Mouse (Mus musculus): Measurements from ENCODE around the gene Adamts4. TPM values are rescaled to one million over a fixed set of nuclear protein-coding genes. Genes with fewer than 3 reads are reported as not detected.

Gene Adamts4
- polyA plus RNA-seq (2012; rRNA removed), result 4.1 and 4.6 TPM in 2 replicates

DNA sequence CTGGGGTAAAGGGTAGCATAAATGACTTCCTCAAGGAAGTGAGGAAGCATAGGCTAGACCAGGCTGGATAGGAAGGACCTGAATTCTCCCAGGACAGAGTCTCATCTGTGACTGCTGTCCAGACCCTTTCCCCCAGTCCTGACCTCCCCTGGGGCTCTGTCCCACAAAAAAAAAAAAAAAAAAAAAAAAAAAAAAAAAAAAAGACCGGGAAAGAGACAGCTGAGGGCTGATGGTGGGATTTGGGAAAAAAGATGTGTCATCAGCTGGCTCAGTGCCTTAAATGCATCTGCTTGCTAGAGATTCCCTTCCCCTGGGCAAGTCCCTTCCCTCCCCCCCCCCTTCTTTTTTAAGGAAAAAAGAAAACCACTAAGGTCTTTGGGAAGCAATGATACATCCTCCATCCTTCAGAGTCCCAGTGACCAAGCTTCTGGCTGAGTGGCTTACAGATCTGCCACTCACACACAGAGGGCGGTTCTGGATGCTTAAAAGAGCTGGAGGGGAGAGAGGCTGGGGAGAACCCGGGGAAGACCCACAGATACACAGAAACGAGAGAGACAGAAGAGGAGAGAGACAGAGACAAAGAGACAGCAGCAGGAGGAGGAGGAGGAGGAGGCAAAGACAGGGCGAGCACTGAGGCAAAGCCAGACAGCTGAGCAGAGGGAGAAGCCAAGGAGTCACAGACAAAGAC, at the start of gene Adamts4:
Adamts4 (plus strand) TSS at position 509 of the 688 bp plus-strand sequence.
- peak; percentile 84 for DNase-seq (ENCODE audit: low read depth)
- TF ChIP-seq POLR2A (IDR thresholded peaks at IDR 0.05; ENCODE audit: borderline replicate concordance, extremely low read depth, insufficient read depth, insufficient read length, poor library complexity, severe bottlenecking), result no peak

DNA sequence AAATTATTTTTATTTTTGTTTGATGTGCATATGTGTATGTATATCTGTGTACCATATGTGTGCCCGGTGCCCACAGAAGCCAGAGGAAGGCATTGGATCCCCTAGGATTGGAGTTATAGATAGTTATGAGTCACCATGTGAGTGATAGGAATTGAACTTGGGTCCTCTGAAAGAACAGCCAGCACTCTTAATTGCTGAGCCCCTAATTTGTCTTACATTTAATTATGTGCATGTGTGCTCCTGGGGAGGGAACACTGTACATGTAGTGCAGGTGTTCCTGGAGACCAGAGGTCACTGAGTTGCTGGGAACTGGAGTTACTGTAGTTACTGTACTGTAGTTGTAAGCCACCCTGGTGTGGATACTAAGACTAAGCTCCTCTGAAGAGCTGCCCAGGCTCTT, 49.5 kb upstream of the Adamts4 start:
- TF ChIP-seq CTCF (IDR thresholded peaks at IDR 0.05; ENCODE audit: borderline replicate concordance, extremely low read depth, insufficient read depth, insufficient read length) (no peak), POLR2A (IDR thresholded peaks at IDR 0.05; ENCODE audit: borderline replicate concordance, extremely low read depth, insufficient read depth, insufficient read length, poor library complexity, severe bottlenecking) (no peak)
- no peak for DNase-seq (ENCODE audit: low read depth)

DNA sequence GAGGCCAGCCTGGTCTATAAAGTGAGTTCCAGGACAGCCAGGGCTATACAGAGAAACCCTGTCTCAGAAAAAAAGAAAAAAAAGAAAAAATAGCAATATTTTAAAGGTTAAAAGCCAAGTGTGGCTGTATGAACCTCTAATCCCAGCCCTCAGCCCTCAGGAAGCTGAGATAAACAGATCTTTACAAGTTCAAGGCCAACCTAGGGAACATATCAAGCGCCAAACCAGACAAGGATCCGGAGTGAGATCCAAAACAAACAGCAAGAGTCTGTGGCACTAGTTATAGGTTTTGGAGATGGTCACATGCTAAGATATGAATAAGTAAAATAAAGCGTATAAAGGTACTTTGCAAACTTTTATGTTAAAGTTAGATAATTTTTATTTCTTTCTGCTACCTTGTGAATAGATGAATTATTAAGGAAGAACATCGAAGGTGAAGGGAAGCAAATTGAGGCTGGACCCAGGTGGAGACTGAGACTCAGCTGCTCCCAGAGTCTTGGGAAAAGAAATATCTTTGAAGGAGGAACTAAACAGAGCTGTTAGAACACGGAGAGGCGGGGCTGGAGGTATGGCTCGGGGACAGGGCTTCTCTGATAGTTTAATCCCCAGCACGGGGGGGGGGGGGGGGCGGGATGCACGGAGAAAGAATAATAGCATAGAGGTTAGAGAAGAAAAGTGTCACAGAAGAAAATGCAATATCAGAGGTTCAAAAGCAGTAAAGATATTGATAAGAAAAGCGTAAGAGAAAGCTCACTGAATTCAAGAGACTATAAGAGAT, 46.6 kb upstream of the Adamts4 start:
- TF ChIP-seq POLR2A (IDR thresholded peaks at IDR 0.05; ENCODE audit: borderline replicate concordance, extremely low read depth, insufficient read depth, insufficient read length, poor library complexity, severe bottlenecking) (no peak), CTCF (IDR thresholded peaks at IDR 0.05; ENCODE audit: borderline replicate concordance, extremely low read depth, insufficient read depth, insufficient read length) (no peak)
- DNase-seq (ENCODE audit: low read depth), result no peak

DNA sequence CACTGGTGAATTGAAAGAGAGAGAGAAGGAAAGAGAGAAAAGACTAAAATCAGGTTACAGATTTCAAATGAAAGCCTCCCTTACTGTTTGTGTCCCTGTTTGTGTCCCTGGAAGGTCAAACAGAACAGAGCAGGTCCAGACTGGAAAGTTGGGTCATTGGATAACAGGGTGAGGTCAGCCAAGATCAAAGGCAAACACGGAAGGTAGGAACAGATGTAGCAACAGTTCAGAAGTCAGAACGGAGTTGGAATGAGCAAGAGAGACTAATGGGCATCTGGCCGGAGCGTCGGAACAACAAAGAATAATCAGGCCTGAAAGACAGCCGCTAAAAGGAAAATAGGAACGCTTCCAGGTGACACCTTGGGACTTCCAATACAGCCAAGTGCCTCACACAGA, 46.0 kb upstream of the Adamts4 start:
- DNase-seq (ENCODE audit: low read depth), result no peak
- TF ChIP-seq CTCF (IDR thresholded peaks at IDR 0.05; ENCODE audit: borderline replicate concordance, extremely low read depth, insufficient read depth, insufficient read length) (no peak), POLR2A (IDR thresholded peaks at IDR 0.05; ENCODE audit: borderline replicate concordance, extremely low read depth, insufficient read depth, insufficient read length, poor library complexity, severe bottlenecking) (no peak)

DNA sequence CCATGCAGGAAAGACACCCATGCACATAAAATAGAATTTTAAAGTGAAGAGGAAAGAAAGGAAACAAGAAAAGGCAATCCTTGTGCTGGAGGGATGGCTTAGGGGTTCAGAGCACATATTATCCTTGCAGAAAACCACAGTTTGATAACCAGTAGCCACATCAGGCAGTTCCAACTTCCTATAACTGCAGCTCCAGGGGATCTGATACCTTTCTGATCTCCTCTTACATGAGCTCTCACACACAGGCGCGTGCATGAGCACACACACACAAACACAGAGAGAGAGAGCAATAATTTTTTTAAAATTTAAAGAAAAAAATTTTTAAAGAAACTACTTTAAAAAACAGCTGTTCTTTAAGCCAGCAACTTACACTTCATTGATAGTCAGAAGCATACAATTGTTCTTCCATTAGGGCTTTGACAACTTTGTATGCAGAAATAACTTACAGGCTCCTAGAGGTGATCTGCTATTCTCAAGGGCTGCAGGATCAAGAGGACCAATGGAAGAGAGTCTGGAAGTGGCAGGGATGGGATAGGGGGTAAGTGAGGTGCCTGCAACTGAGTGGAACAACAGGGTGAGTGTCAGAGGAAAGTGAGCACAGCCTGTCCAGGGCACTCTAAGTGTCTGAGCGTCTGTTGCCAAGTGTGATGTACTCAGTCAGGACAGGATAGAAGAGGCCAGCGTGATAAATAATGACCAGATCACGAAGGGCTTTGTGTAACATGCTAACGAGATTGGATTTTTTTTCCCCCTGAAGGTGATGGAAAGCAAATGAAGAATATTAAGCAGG, 44.3 kb upstream of the Adamts4 start:
- no peak for TF ChIP-seq POLR2A (IDR thresholded peaks at IDR 0.05; ENCODE audit: borderline replicate concordance, extremely low read depth, insufficient read depth, insufficient read length, poor library complexity, severe bottlenecking)
- TF ChIP-seq CTCF (IDR thresholded peaks at IDR 0.05; ENCODE audit: borderline replicate concordance, extremely low read depth, insufficient read depth, insufficient read length), result no peak
- no peak for DNase-seq (ENCODE audit: low read depth)

DNA sequence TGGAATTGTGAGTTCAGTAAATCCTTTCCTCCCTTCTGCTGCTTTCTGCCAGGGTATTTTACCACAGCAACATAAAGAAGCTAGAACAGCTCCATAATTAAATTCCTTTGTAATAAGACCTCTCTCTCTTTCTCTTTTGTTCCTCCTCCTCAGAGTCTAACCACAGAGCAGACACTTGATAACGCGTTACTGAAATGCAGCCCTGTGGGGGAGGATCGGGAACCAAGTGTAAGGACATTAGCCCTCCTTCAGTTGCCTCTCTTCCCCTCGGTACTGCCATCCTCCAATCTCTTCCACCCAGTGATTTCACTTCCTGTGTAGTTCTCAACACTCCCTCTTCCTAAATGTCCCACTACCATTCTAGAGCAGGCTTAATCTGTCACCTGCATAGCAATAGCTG, 40.8 kb upstream of the Adamts4 start:
- TF ChIP-seq CTCF (IDR thresholded peaks at IDR 0.05; ENCODE audit: borderline replicate concordance, extremely low read depth, insufficient read depth, insufficient read length), result no peak
- TF ChIP-seq POLR2A (IDR thresholded peaks at IDR 0.05; ENCODE audit: borderline replicate concordance, extremely low read depth, insufficient read depth, insufficient read length, poor library complexity, severe bottlenecking), result no peak
- DNase-seq (ENCODE audit: low read depth), result no peak

DNA sequence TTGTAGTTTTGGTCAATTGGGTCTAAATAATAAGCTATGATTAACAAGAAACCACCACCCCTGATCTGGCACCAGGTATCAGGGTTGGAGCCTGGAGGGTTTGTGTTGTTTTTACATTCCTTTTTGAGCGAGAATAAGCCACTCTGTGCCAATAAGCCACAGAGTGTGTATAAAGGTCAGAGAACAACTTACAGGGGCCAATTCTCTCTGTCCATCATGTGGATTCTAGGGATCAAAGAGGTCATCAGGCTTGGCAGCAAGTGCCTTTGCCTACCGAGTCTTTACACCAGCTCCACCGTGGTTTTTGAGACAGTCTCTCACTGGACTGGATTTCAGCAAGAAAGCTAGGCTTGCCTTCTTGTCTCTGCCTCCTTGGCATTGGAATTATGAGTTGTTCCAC, 37.4 kb upstream of the Adamts4 start:
- TF ChIP-seq CTCF (IDR thresholded peaks at IDR 0.05; ENCODE audit: borderline replicate concordance, extremely low read depth, insufficient read depth, insufficient read length) (no peak), POLR2A (IDR thresholded peaks at IDR 0.05; ENCODE audit: borderline replicate concordance, extremely low read depth, insufficient read depth, insufficient read length, poor library complexity, severe bottlenecking) (no peak)
- DNase-seq (ENCODE audit: low read depth), result no peak

DNA sequence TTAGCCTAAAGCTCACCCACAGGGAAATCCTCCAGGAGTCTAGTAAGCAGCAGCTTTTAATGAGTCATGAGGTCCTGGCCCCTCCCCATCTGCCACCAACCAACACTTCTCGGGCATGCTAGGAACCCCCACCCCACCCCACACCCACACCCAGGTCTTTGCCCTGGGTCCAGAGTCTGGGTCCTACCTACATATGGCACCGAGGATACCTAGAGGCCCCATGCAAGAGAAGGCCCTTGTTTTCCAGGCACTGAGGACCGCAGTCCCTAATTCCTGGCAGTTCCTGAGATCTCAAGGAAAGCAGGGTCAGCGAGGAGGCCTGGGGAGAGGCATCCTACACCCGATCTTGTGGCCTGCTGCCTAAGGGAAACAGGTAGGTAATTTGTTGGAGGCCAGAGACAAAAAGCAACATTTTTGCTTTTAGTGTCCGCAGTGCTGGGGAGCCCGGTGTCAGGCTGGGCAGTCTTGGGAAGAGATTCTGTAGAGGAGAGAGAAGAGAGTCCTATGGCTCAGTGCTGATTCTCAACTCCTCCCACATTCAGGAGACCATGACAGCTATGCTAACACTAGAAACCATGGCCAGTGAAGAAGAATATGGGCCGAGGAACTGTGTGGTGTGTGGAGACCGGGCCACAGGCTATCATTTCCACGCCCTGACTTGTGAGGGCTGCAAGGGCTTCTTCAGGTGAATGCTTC, 36.3 kb upstream of the Adamts4 start, which contains the start of gene Nr1i3:
Nr1i3 (plus strand) TSS at position 170 of the 696 bp plus-strand sequence.
- DNase-seq (ENCODE audit: low read depth), result no peak
- no peak for TF ChIP-seq CTCF (IDR thresholded peaks at IDR 0.05; ENCODE audit: borderline replicate concordance, extremely low read depth, insufficient read depth, insufficient read length)
- no peak for TF ChIP-seq POLR2A (IDR thresholded peaks at IDR 0.05; ENCODE audit: borderline replicate concordance, extremely low read depth, insufficient read depth, insufficient read length, poor library complexity, severe bottlenecking)

DNA sequence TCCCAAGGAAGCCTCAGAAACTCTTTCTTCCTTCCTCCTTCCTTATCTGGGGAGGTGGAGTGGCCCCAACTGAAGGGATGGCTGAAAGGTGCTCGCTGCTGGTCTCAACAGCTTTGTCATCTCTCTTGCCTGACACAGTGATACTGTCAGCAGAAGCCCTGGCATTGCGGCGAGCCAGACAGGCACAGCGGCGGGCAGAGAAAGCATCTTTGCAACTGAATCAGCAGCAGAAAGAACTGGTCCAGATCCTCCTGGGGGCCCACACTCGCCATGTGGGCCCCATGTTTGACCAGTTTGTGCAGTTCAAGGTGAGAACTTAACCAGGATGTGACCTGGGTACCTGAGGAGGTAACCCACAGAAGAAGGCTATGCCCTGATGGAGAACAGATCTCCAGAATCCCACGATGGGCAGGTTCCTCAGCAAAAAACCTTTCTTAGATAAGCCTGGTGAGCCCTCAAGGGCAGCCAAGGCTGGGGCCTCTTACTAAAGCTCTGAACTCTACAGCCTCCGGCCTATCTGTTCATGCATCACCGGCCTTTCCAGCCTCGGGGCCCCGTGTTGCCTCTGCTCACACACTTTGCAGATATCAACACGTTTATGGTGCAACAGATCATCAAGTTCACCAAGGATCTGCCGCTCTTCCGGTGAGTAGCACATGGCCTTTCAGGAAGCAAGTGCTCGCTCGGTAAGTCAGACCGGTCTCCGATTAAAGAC, 33.8 kb upstream of the Adamts4 start:
- DNase-seq (ENCODE audit: low read depth), result no peak
- TF ChIP-seq POLR2A (IDR thresholded peaks at IDR 0.05; ENCODE audit: borderline replicate concordance, extremely low read depth, insufficient read depth, insufficient read length, poor library complexity, severe bottlenecking) (no peak), CTCF (IDR thresholded peaks at IDR 0.05; ENCODE audit: borderline replicate concordance, extremely low read depth, insufficient read depth, insufficient read length) (no peak)

DNA sequence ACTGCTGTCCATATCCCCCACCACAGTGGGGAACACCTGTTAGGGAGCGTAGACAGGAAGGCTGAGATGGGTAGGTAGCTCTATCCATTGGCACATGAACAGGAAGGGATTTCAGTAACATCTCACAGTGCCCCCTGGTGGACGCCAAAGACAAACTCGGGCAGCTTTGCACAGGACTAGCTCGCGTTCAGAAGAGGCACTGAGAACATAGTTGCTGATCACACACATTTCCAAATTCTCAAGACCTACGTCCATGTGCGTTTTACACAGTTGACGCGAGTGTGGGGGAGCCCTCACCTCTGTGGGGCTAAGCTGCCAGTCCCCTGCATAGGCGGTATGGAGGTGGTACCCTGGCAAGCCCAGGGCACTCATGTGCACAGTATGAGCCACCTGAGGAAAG, 29.4 kb upstream of the Adamts4 start:
- TF ChIP-seq POLR2A (IDR thresholded peaks at IDR 0.05; ENCODE audit: borderline replicate concordance, extremely low read depth, insufficient read depth, insufficient read length, poor library complexity, severe bottlenecking), result no peak
- peak; percentile 90 for TF ChIP-seq CTCF (IDR thresholded peaks at IDR 0.05; ENCODE audit: borderline replicate concordance, extremely low read depth, insufficient read depth, insufficient read length)
- peak; percentile 92 for DNase-seq (ENCODE audit: low read depth)

Measured in brain, embryonic 14.5 days (tissue).